Mouse (Mus musculus): Measurements from ENCODE around the gene Fgb. TPM values are rescaled to one million over a fixed set of nuclear protein-coding genes. Genes with fewer than 3 reads are reported as not detected.

Fgb gene
- polyA plus RNA-seq, 1 experiment, result not detected

DNA sequence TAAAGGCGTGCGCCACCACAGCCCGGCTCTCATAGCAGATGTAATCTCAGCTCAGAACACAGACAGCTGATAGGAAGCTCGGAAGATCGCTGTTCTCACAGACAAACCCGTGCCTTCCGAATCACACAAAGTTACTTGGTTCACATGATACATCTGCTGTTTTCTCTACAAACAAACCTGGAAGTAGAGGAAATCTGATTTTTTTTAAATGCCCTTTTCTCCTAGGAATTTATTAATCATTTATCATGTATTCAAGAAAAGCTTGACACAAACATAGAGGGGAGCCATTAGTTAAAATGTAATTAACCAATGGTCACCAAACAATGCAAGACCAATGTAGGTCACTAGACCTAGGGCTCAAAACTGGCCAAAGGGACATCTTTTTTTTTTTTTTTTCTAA is 44.9 kb downstream of the Fgb start:
- no peak overlapping the region for H3K4me3 ChIP-seq (ENCODE audit: insufficient read depth, poor library complexity, severe bottlenecking)
- H3K27me3 ChIP-seq (ENCODE audit: control insufficient read depth, insufficient read depth, insufficient read length), result peaks cover 3% of the 10 kb centered on the region
- no peak overlapping the region for H3ac ChIP-seq (ENCODE audit: control insufficient read depth, insufficient read length, low read depth)
- TF ChIP-seq CEBPB (IDR thresholded peaks at IDR 0.05; ENCODE audit: low read depth) (no peak), MYOG (IDR thresholded peaks at IDR 0.05; ENCODE audit: control insufficient read depth, extremely low read depth, insufficient read length) (no peak), FOSL1 (IDR thresholded peaks at IDR 0.05; ENCODE audit: insufficient read depth, low read length, poor library complexity, severe bottlenecking) (no peak), MYOD1 (IDR thresholded peaks at IDR 0.05; ENCODE audit: control insufficient read depth, insufficient read length, low read depth) (no peak), CTCF (IDR thresholded peaks at IDR 0.05; ENCODE audit: control insufficient read depth, insufficient read depth, insufficient read length) (no peak), USF1 (IDR thresholded peaks at IDR 0.05; ENCODE audit: low read depth) (no peak), MAX (IDR thresholded peaks at IDR 0.05) (no peak)
- H3K79me2 ChIP-seq (ENCODE audit: control insufficient read depth, insufficient read depth), result no peaks in the 10 kb centered on the region
- H3K36me3 ChIP-seq (ENCODE audit: control insufficient read depth, insufficient read depth), result no peaks in the 10 kb centered on the region
- no peaks in the 10 kb centered on the region for H3K79me3 ChIP-seq (ENCODE audit: low read depth)

- Histone ChIP-seq H3K4me3 (ENCODE audit: insufficient read depth, poor library complexity, severe bottlenecking) (no peak overlapping the region), H3K79me3 (ENCODE audit: low read depth) (no peaks in the 10 kb centered on the region), H3ac (ENCODE audit: control insufficient read depth, insufficient read length, low read depth) (no peak overlapping the region), H3K27me3 (ENCODE audit: control insufficient read depth, insufficient read depth, insufficient read length) (no peaks in the 10 kb centered on the region), H3K36me3 (ENCODE audit: control insufficient read depth, insufficient read depth) (no peaks in the 10 kb centered on the region), H3K79me2 (ENCODE audit: control insufficient read depth, insufficient read depth) (no peaks in the 10 kb centered on the region)
- TF ChIP-seq CTCF (IDR thresholded peaks at IDR 0.05; ENCODE audit: control insufficient read depth, insufficient read depth, insufficient read length) (no peak), MYOG (IDR thresholded peaks at IDR 0.05; ENCODE audit: control insufficient read depth, extremely low read depth, insufficient read length) (no peak), CEBPB (IDR thresholded peaks at IDR 0.05; ENCODE audit: low read depth) (no peak), USF1 (IDR thresholded peaks at IDR 0.05; ENCODE audit: low read depth) (no peak), MAX (IDR thresholded peaks at IDR 0.05) (no peak), MYOD1 (IDR thresholded peaks at IDR 0.05; ENCODE audit: control insufficient read depth, insufficient read length, low read depth) (no peak), FOSL1 (IDR thresholded peaks at IDR 0.05; ENCODE audit: insufficient read depth, low read length, poor library complexity, severe bottlenecking) (no peak)
These were observed 46.6 kb downstream of the Fgb start for GRCm38 (mm10) chr3:83003068-83003467.

DNA sequence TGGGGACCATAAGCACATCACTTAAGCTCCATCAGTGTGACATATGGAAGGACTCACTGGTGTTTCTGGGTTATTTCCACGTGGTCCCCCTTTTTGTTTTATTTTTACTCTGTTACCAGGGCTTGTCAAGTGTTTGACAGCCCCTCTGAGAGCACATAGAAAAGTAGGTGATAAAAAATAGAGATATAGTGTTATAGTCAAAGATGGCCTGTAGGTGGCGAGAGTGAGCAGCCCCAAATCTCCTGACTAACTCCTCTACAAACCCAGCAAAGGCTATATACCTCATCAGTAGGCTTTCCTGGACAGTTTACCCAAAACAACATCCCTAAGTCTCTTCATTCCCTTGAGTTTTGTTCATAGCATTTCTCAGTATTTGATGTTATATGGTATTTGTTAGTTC is 47.5 kb downstream of the Fgb start:
- no peaks in the 10 kb centered on the region for H3K79me2 ChIP-seq (ENCODE audit: control insufficient read depth, insufficient read depth)
- TF ChIP-seq MYOD1 (IDR thresholded peaks at IDR 0.05; ENCODE audit: control insufficient read depth, insufficient read length, low read depth) (no peak), USF1 (IDR thresholded peaks at IDR 0.05; ENCODE audit: low read depth) (no peak), CEBPB (IDR thresholded peaks at IDR 0.05; ENCODE audit: low read depth) (no peak), FOSL1 (IDR thresholded peaks at IDR 0.05; ENCODE audit: insufficient read depth, low read length, poor library complexity, severe bottlenecking) (no peak), MYOG (IDR thresholded peaks at IDR 0.05; ENCODE audit: control insufficient read depth, extremely low read depth, insufficient read length) (no peak), CTCF (IDR thresholded peaks at IDR 0.05; ENCODE audit: control insufficient read depth, insufficient read depth, insufficient read length) (no peak), MAX (IDR thresholded peaks at IDR 0.05) (no peak)
- H3ac ChIP-seq (ENCODE audit: control insufficient read depth, insufficient read length, low read depth), result no peak overlapping the region
- no peaks in the 10 kb centered on the region for H3K79me3 ChIP-seq (ENCODE audit: low read depth)
- H3K27me3 ChIP-seq (ENCODE audit: control insufficient read depth, insufficient read depth, insufficient read length), result no peaks in the 10 kb centered on the region
- H3K36me3 ChIP-seq (ENCODE audit: control insufficient read depth, insufficient read depth), result no peaks in the 10 kb centered on the region
- no peak overlapping the region for H3K4me3 ChIP-seq (ENCODE audit: insufficient read depth, poor library complexity, severe bottlenecking)

GRCm38 (mm10) chr3:82999995-83000394 is 49.7 kb downstream of the Fgb start:
- H3K79me2 ChIP-seq (ENCODE audit: control insufficient read depth, insufficient read depth), result no peaks in the 10 kb centered on the region
- no peaks in the 10 kb centered on the region for H3K79me3 ChIP-seq (ENCODE audit: low read depth)
- H3K27me3 ChIP-seq (ENCODE audit: control insufficient read depth, insufficient read depth, insufficient read length), result peaks cover 6% of the 10 kb centered on the region
- H3K36me3 ChIP-seq (ENCODE audit: control insufficient read depth, insufficient read depth), result no peaks in the 10 kb centered on the region
- H3K4me3 ChIP-seq (ENCODE audit: insufficient read depth, poor library complexity, severe bottlenecking), result no peak overlapping the region
- TF ChIP-seq MAX (IDR thresholded peaks at IDR 0.05) (no peak), USF1 (IDR thresholded peaks at IDR 0.05; ENCODE audit: low read depth) (no peak), MYOD1 (IDR thresholded peaks at IDR 0.05; ENCODE audit: control insufficient read depth, insufficient read length, low read depth) (no peak), CEBPB (IDR thresholded peaks at IDR 0.05; ENCODE audit: low read depth) (no peak), CTCF (IDR thresholded peaks at IDR 0.05; ENCODE audit: control insufficient read depth, insufficient read depth, insufficient read length) (no peak), MYOG (IDR thresholded peaks at IDR 0.05; ENCODE audit: control insufficient read depth, extremely low read depth, insufficient read length) (no peak), FOSL1 (IDR thresholded peaks at IDR 0.05; ENCODE audit: insufficient read depth, low read length, poor library complexity, severe bottlenecking) (no peak)
- no peak overlapping the region for H3ac ChIP-seq (ENCODE audit: control insufficient read depth, insufficient read length, low read depth)

- Histone ChIP-seq H3K79me3 (ENCODE audit: low read depth) (no peaks in the 10 kb centered on the region), H3K79me2 (ENCODE audit: control insufficient read depth, insufficient read depth) (no peaks in the 10 kb centered on the region), H3K4me3 (ENCODE audit: insufficient read depth, poor library complexity, severe bottlenecking) (no peak overlapping the region), H3ac (ENCODE audit: control insufficient read depth, insufficient read length, low read depth) (no peak overlapping the region), H3K36me3 (ENCODE audit: control insufficient read depth, insufficient read depth) (no peaks in the 10 kb centered on the region), H3K27me3 (ENCODE audit: control insufficient read depth, insufficient read depth, insufficient read length) (peaks cover 8% of the 10 kb centered on the region)
- no peak for TF ChIP-seq USF1 (IDR thresholded peaks at IDR 0.05; ENCODE audit: low read depth)
- TF ChIP-seq MYOG (IDR thresholded peaks at IDR 0.05; ENCODE audit: control insufficient read depth, extremely low read depth, insufficient read length), result no peak
- no peak for TF ChIP-seq MYOD1 (IDR thresholded peaks at IDR 0.05; ENCODE audit: control insufficient read depth, insufficient read length, low read depth)
- TF ChIP-seq FOSL1 (IDR thresholded peaks at IDR 0.05; ENCODE audit: insufficient read depth, low read length, poor library complexity, severe bottlenecking), result no peak
- no peak for TF ChIP-seq MAX (IDR thresholded peaks at IDR 0.05)
- no peak for TF ChIP-seq CEBPB (IDR thresholded peaks at IDR 0.05; ENCODE audit: low read depth)
- no peak for TF ChIP-seq CTCF (IDR thresholded peaks at IDR 0.05; ENCODE audit: control insufficient read depth, insufficient read depth, insufficient read length)
These were observed 50.7 kb downstream of the Fgb start for GRCm38 (mm10) chr3:82998772-82999463.
